Mouse (Mus musculus) heart, postnatal 14 days (tissue): ENCODE measurements at regions not wholly inside any gene's neighbourhood (a gene's known extent, or its start where the extent isn't known, plus 50 kb on each side); places are given as distances from the start of the nearest gene placed in this dataset.

Experiments
- DNase-seq, 2 experiments: peaks; one replicate each; pipeline ENCODE4 v3.0.0; 2021 to 2022
- intact Hi-C: fragments of 180-260 bp; cut with DNase I; formaldehyde crosslinking; loops from one replicate; pipeline ENCODE4 v1.15.1; 2025

- no peak for DNase-seq
- intact Hi-C loops, result no loop called here
Measured at GRCm38 (mm10) chr8:42157006-42157405, 740.1 kb upstream of the Frg1 start.

DNA sequence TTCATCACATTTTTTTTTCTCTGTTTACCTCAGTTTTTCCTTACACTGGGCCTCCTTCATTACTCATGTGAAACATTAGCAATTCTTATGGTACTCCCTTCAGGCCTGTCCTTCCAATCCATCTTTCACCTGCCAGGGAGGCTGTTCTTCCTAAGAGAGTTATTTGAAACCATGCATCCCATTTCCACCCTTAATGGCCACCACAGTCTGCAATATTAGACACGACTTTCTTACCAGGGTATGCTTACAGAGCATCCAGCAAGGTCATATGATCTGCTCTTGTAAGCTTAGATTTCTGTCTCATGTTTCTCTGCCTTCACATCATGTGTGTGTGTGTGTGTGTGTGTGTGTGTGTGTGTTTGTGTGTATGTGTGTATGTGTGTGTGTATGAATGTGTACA is 739.7 kb upstream of the Frg1 start:
- intact Hi-C loops, result no loop called here
- no peak for DNase-seq

- intact Hi-C loops, result no loop called here
- no peak for DNase-seq
Measured at GRCm38 (mm10) chr8:42144685-42145084, 727.8 kb upstream of the Frg1 start.

GRCm38 (mm10) chr8:42144220-42144619 is 727.3 kb upstream of the Frg1 start:
- DNase-seq, result no peak
- intact Hi-C loops, result no loop called here

DNA sequence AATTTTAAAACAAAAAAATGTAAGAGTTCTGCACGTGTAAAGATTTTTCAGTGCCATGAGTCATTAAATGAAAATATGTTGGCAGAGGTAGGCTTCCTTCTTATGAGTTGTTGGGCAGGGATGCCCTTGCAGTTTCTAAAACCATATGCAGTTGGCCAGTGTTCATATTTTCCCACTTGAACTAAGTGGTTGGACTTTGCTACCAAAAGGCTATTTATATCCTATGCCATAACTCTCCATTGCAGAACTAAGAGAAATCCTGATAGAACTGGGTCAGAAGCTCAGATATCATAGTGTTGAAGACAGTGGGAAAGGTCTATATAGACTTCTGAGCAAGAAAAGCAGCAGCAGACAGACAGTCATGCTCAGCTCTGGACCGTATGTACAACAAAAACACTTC is 690.7 kb upstream of the Frg1 start:
- intact Hi-C loops, result no loop called here
- peak in 1 of 2 experiments; percentile 5 for DNase-seq

DNA sequence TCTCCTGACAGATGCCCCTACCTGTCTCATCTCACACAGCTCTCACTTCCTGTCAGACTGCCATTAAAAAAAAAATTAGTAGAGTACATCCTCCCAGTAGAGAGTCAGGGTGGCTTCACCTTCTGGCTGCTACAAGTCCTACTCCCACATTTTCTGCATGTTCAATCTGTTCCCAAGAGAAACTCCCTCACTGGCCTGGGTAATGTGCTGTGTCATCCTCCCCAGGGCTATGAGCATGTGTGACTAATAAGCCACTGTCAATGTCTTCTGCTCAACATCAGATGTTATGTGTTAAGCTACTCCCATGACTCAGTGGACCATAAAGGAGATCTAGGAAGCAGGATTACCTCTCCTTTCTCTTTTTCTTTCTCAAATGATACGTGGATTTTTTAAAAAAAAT is 652.4 kb upstream of the Frg1 start:
- intact Hi-C loops, result no loop called here

DNA sequence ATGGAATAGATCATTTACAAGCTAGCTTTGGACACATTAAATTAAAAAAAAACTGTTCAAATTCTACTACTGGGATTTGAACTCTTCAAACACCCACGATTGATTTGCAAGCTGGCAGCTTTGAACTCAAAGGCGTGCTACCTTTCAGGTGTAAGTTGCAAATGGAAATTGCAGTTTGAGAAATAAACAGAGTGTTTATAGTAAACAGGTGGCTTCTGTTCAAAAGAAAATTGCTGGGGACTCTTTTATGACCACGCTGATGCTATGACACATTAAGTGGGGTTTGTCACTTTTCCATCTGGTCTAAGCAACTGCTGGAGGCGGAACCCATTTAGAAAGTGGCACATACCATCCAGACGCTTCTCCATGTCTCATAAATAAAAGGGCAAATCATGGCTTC is 626.7 kb upstream of the Frg1 start:
- intact Hi-C loops, result no loop called here
- DNase-seq, result no peak

More for the DNA sequence above, 652.4 kb upstream of the Frg1 start:
- DNase-seq, result no peak

- intact Hi-C loops, result no loop called here
- no peak for DNase-seq
Measured at GRCm38 (mm10) chr8:42039245-42039644, 622.4 kb upstream of the Frg1 start.

GRCm38 (mm10) chr8:42026934-42027333 is 610.1 kb upstream of the Frg1 start:
- no peak for DNase-seq

GRCm38 (mm10) chr8:42017786-42018185 is 600.9 kb upstream of the Frg1 start:
- DNase-seq, result no peak
- intact Hi-C loops, result no loop called here

More at GRCm38 (mm10) chr8:42026934-42027333, 610.1 kb upstream of the Frg1 start:
- intact Hi-C loops, result no loop called here

DNA sequence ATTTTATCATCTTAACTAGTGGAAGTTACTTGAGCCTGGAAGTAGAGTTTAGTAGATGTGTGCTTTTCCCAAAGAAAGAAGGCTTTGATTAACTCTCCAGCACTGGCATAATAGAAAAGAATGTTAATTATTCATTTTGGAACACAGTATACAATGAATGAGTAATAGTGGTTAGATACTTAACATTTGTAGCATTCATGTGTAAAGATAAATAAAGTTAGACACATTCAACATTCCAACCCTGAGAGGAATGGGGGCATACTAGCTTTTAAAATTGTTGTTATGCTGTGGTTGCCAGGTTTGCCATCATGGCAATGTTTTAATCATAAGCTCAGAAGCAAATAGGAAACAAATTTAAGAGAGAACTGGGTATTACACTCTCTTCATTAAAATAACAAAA is 586.3 kb upstream of the Frg1 start:
- intact Hi-C loops, result no loop called here
- no peak for DNase-seq

GRCm38 (mm10) chr8:41989040-41989501 is 572.2 kb upstream of the Frg1 start:
- no peak for DNase-seq
- intact Hi-C loops, result no loop called here

- no peak for DNase-seq
- intact Hi-C loops, result no loop called here
Measured at GRCm38 (mm10) chr8:41988216-41988615, 571.3 kb upstream of the Frg1 start.

DNA sequence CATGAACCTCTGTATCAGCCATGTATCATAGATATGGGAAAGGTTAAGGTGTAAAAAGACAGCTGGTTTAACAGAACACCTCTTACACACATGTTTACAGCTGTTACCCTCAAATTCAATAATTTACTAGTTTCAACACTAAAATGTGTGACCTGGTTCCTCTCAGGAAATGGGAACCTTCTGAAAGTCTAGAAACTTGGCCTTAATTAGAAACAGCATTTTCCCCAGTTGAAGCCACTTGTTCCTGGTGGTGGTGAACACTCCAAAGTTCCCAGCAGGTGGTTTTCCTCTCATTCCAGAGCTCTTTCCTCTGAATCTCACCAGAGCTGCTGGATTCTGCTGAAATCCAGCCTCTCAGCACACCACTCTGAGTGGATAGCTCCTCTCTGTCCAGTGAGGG is 570.5 kb upstream of the Frg1 start:
- no peak for DNase-seq
- intact Hi-C loops, result no loop called here

- DNase-seq, result no peak
- intact Hi-C loops, result no loop called here
Measured at GRCm38 (mm10) chr8:41972416-41972815, 555.5 kb upstream of the Frg1 start.

DNA sequence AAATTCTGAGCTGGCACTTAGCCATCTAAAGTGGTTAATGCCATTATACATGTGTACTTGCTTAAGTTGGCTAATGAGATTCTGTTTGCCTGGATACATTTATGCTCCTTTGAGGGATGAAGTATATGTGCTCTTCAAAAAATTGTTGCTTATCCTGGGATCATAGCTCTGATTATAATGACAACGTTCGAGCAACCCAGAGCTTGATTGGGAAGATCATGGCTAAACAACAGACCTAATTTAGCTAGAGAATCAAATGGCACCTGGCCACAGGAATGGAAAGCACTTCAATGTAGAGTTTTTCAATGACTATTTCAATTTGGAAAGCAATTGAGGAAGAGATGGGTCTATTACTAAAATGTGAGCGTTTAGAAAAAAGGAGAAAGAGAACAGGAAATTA is 553.7 kb upstream of the Frg1 start:
- no peak for DNase-seq
- intact Hi-C loops, result no loop called here

DNA sequence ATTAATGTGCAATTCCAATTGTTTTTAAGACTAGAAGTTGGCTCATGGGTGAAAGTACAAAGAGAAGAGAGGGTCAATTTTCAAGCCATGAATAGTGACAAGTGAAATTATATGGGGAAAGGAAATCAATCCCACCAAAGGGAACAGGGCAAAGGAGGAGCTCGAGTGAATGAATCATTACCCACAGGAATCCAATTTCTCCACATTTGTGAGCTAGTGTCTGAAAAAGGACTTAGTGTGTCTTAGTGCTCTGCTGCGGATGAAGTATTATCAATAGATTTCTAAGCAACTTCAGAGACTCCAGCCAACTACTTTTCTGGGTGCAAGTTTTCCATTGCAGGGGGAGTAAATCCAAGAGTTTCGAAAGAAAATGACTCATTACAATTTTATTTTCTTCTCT is 552.5 kb upstream of the Frg1 start:
- intact Hi-C loops, result no loop called here
- no peak for DNase-seq

GRCm38 (mm10) chr8:41964088-41964487 is 547.2 kb upstream of the Frg1 start:
- no peak for DNase-seq
- intact Hi-C loops, result no loop called here

- intact Hi-C loops, result no loop called here
- no peak for DNase-seq
Measured at GRCm38 (mm10) chr8:41956878-41957277, 540.0 kb upstream of the Frg1 start.

DNA sequence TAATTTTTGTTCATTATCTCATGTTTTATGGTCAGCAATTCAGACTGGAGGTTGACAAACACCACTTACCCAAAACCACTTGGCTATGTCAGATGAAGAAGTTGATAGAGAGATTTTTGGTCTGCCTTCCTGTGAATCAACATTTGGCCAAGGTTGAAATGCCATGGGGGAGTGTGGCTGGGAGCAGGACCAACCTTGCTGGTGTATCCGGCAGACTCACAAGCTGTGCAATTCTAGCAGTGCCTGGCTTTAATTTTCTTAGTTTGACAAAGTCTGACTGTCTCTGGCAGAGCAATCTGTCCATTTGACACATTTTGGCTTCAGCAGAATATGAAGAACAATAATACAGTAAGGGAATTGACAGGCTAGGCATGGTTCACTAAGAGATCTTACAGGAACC is 533.9 kb upstream of the Frg1 start:
- intact Hi-C loops, result no loop called here
- no peak for DNase-seq

DNA sequence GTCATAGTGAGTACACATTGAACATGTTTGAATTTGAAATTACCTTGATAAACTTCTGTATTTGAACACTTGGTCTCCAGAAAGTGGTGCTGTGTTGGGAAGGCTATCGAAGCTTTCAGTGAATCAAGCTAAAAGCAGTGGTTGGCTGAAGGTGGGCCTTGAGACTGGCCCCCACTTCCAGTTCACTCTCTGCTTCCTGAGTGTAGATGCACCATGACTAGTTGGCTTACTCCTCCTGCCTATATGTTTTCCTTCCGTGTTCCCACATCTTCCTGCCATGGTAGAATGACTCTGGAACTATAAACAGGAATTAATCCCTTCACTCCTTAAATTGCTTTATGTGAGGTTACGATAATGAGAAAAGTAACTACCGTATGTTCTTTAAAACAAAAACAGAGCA is 522.4 kb upstream of the Frg1 start:
- intact Hi-C loops, result no loop called here
- no peak for DNase-seq

GRCm38 (mm10) chr8:41921106-41921505 is 504.2 kb upstream of the Frg1 start:
- no peak for DNase-seq
- intact Hi-C loops, result no loop called here

DNA sequence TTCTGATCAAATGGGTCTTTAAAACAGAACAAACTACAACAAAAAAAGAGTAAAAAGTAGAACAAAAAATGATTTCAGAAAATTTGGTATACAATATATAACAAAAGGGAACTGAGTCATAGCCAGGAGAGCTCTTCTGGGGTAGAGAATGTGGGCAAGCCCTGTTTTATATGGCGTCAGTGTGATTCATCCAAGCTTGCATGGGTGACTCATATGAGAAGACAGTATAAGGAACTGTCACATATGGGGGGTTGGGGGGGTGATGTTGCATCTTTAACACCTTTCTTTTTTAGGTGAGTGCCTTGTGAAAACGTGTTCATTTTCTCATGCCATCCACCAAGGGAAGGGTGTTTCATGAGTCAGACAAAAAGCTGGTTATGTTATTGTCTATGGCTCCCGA is 503.7 kb upstream of the Frg1 start:
- intact Hi-C loops, result no loop called here
- DNase-seq, result no peak
